Mouse (Mus musculus): ENCODE measurements at regions not wholly inside any gene's neighbourhood (a gene's known extent, or its start where the extent isn't known, plus 50 kb on each side); places are given as distances from the start of the nearest gene placed in this dataset.
A peak's percentile ranks its signal among the peaks of the same experiment; 100 is the strongest.

DNA sequence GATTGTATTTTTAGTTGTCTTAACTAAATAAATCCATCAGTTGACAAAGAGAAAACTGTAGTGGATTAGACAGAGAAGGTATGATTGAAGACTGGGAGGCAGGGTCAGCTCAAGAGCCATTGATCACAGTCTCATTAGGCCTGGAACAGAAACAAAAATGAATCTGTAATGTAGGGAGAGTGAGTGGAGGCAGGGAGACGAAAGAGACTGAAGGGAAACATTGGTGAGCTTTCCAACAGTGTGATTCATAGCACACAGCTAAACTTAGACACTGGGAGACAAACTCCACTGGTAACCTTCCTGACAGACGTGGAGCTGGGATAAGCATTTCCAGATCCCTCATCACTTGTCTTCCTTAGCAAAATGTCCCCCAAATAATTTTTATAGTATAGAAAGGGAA, 372.1 kb upstream of the Fam92a start:
- H3K36me3 ChIP-seq, result no peaks in the 10 kb centered on the region
- H3K9ac ChIP-seq, result no peak overlapping the region
- H3K27ac ChIP-seq, result no peak overlapping the region
- H3K4me1 ChIP-seq, result peaks cover 18% of the 10 kb centered on the region
- no peaks in the 10 kb centered on the region for H3K9me3 ChIP-seq
- no peak for ATAC-seq (ENCODE audit: low FRiP score, low read depth)
- no peak overlapping the region for H3K4me3 ChIP-seq
- no peak overlapping the region for H3K4me2 ChIP-seq (replicated peaks)
- no peaks in the 10 kb centered on the region for H3K27me3 ChIP-seq
- WGBS, result 55% methylated on average over 2 of the region's 2 CpGs

DNA sequence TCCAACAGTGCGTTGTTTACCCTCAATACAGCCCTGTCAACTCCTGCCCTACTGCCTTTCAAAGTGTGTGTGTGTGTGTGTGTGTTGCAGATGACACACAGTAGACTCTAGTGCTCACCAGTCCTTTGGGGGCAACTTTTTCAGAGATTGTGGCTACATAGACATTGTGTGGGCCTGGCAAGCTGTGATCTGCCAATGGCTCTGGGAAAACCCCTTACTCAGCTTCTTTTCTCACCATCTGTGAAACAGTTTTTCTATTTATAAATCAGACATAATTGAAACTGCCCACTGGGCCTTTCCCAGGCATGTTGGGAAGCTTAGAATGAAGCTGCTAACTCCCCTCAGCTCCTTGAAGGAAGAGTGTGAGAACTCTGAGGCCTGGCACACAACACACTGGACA, 369.7 kb upstream of the Fam92a start:
- Histone ChIP-seq H3K4me3 (no peak overlapping the region), H3K9me3 (no peaks in the 10 kb centered on the region), H3K27me3 (no peaks in the 10 kb centered on the region), H3K4me1 (peaks cover 19% of the 10 kb centered on the region), H3K27ac (no peak overlapping the region), H3K4me2 (replicated peaks) (no peak overlapping the region), H3K9ac (no peak overlapping the region), H3K36me3 (no peaks in the 10 kb centered on the region)
- ATAC-seq (ENCODE audit: low FRiP score, low read depth), result no peak
- WGBS, result 87% methylated on average over 1 of the region's 1 CpGs

DNA sequence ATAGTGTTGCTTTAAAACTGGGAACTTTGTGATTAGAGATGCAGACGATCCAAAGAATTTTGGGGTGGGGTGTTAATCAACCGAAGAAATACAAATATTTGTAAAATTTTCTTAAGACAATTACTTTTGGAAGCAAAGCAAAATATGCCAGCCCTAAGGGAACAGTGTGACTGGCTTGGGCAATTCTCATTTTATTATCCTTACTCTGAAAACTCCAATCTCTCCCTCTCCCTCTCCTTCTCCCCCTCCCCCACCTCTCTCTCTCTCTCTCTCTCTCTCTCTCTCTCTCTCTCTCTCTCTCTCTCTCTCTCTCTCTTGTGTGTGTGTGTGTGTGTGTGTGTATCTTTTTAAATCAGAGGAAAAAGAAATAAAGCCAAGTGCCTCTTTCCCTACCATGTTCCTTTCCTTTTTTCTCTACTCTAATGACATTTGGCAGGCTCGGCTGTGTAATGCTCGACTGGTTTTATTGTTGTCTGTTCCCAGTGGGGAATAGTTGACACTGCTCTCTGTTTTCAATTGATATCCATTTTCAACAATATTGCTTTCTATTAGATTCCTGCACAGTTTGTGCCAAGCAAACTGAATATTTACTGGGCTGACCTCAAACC, 367.5 kb upstream of the Fam92a start:
- Histone ChIP-seq H3K4me2 (replicated peaks) (peak overlapping the region; percentile 56), H3K27ac (0 out of 2 replicates have a peak overlapping the region, but pooled peaks have one; percentile 10), H3K27me3 (no peaks in the 10 kb centered on the region), H3K36me3 (no peaks in the 10 kb centered on the region), H3K4me1 (peaks cover 19% of the 10 kb centered on the region), H3K9me3 (no peaks in the 10 kb centered on the region), H3K4me3 (no peak overlapping the region), H3K9ac (no peak overlapping the region)
- WGBS, result 19% methylated on average over 4 of the region's 4 CpGs
- no peak; the same call in 1 of the 2 replicates for ATAC-seq (ENCODE audit: low FRiP score, low read depth)

DNA sequence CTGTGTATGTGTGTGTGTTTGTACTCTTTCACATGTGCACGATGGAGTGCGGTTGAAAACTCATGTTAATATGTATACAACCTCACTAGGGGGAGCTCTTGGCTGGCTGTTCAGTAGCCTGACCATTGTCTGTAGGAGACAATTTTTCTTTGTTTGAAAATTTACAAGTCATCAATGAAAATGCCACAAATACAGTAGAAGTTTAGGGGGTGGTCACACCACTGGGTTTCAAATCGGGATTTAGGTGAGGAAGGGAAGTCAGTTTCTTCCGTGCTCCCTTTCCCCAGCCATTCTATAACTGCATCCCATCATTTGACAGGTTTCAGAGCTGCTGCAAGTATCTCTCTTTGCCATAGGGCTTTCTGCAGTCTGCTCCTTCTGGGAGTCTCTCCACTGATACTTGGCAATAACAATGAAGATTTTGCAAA, 366.9 kb upstream of the Fam92a start:
- Histone ChIP-seq H3K27ac (peak overlapping the region; percentile 10; the same call in 1 of the 2 replicates), H3K9ac (no peak overlapping the region), H3K4me1 (peaks cover 19% of the 10 kb centered on the region), H3K36me3 (no peaks in the 10 kb centered on the region), H3K4me3 (peak overlapping the region; percentile 5; the same call in 1 of the 2 replicates), H3K9me3 (no peaks in the 10 kb centered on the region), H3K27me3 (no peaks in the 10 kb centered on the region), H3K4me2 (replicated peaks) (peak overlapping the region; percentile 56)
- ATAC-seq (ENCODE audit: low FRiP score, low read depth), result 0 out of 2 replicates have a peak, but pooled peaks have one; percentile 71
- 7% methylated on average over 4 of the region's 4 CpGs for WGBS

DNA sequence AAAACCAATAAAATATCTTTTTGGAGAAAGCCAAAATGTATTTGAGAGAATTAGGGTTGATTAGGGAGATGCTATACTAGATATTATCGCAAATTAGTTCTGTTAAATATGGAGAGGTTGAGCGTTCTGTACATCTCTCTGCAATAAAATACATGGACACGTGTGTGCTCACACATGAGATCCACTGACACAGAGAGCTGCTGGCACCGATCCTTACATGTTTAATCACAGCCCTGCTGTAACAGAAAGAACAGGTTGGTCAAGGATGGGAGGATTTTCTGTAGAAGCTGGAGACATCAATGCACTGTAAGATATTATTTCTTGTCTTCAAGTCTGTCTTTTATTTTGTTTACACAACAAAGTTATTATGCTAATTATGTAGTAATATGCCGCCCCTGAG, 366.2 kb upstream of the Fam92a start:
- H3K9ac ChIP-seq, result no peak overlapping the region
- H3K27me3 ChIP-seq, result no peaks in the 10 kb centered on the region
- no peak overlapping the region for H3K27ac ChIP-seq
- no peak overlapping the region for H3K4me2 ChIP-seq (replicated peaks)
- peaks cover 19% of the 10 kb centered on the region for H3K4me1 ChIP-seq
- no peak overlapping the region for H3K4me3 ChIP-seq
- H3K36me3 ChIP-seq, result no peaks in the 10 kb centered on the region
- no peak for ATAC-seq (ENCODE audit: low FRiP score, low read depth)
- WGBS, result 63% methylated on average over 5 of the region's 5 CpGs
- no peaks in the 10 kb centered on the region for H3K9me3 ChIP-seq

DNA sequence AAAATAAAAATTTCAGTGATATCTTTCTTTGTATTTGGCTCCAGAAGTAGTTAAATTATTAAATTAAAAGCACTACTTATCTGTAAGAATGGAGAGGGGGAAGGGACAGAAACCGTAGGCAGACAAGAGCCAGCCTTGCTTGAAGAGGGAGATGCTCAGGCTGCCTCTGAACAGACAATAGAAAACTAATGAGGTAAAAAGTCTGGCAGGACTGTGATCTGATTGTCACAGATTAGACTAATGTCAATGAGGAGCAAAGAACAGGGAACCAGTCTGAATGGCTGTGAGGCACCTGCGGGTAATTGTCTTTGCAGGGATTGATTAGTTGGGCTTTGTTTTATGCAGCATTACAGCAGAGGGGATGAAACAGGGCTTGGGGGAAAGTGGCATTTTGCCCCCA, 362.3 kb upstream of the Fam92a start:
- no peak overlapping the region for H3K4me2 ChIP-seq (replicated peaks)
- WGBS, result 62% methylated on average over 2 of the region's 2 CpGs
- ATAC-seq (ENCODE audit: low FRiP score, low read depth), result no peak
- H3K9ac ChIP-seq, result no peak overlapping the region
- no peak overlapping the region for H3K4me3 ChIP-seq
- no peaks in the 10 kb centered on the region for H3K9me3 ChIP-seq
- H3K36me3 ChIP-seq, result no peaks in the 10 kb centered on the region
- no peak overlapping the region for H3K27ac ChIP-seq
- H3K4me1 ChIP-seq, result peaks cover 11% of the 10 kb centered on the region
- no peaks in the 10 kb centered on the region for H3K27me3 ChIP-seq

DNA sequence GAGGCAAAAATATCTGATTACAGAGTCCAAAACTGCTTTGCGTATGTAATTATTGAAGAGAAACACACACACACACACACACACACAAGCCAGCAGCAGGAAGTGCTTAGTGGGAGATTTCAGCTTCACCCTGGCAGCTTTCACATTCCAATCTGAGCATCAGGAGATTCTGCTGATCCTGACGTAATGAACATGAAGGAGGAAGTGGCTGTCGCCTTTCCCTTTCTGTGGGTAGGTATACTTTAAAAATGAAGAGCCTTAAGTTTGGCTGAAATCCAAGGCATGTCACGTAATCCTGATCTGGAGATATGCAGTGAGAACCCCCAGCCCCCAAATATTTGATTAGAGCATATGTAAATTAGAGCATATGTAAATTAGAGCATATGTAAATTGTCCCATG, 361.1 kb upstream of the Fam92a start:
- H3K27ac ChIP-seq, result no peak overlapping the region
- no peak overlapping the region for H3K4me3 ChIP-seq
- no peak for ATAC-seq (ENCODE audit: low FRiP score, low read depth)
- no peak overlapping the region for H3K4me2 ChIP-seq (replicated peaks)
- WGBS, result 61% methylated on average over 4 of the region's 4 CpGs
- H3K9ac ChIP-seq, result no peak overlapping the region
- H3K9me3 ChIP-seq, result no peaks in the 10 kb centered on the region
- H3K27me3 ChIP-seq, result no peaks in the 10 kb centered on the region
- H3K4me1 ChIP-seq, result peaks cover 6% of the 10 kb centered on the region
- H3K36me3 ChIP-seq, result no peaks in the 10 kb centered on the region

DNA sequence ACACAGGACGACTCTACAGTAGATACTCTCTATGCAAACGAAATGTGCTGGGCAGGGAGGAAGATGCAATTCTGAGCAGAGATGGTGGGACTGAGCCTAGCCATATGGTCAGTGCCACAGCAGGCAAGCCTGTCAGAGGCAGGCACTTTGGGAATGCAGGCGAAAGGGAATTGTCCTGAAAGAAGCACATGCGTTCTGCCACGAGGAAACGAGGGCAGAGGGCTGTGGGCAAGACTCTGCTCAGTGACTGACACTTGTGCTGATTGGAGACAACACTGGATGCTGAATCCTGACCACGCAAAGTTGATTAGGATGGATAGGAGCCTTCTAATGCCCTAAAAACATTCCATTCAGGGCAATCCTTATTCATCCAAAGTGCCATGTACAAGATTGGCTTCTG, 350.5 kb upstream of the Fam92a start:
- Histone ChIP-seq H3K9me3 (no peaks in the 10 kb centered on the region), H3K27me3 (no peaks in the 10 kb centered on the region), H3K9ac (no peak overlapping the region), H3K27ac (no peak overlapping the region), H3K4me3 (no peak overlapping the region), H3K4me2 (replicated peaks) (no peak overlapping the region), H3K4me1 (no peaks in the 10 kb centered on the region), H3K36me3 (no peaks in the 10 kb centered on the region)
- WGBS, result 67% methylated on average over 7 of the region's 7 CpGs
- no peak for ATAC-seq (ENCODE audit: low FRiP score, low read depth)

DNA sequence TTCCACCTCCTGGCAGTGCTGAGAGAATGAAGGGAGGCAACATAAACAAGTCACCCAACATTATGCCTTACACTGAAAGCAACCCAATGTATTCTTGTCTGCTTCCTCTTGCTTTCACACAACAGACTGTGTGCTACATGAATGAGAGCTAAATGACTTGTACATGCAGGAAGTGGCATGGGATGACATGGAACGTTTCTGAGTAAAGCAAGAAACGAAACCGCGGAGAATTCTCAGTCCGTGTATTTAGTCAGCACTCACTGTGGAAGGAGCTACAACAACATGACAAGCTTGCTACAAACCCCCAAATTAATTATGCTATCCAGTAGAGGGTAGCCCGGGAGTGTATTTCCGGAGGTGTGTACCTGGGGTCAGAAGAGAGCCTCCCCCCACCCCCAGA, 349.4 kb upstream of the Fam92a start:
- no peak for ATAC-seq (ENCODE audit: low FRiP score, low read depth)

DNA sequence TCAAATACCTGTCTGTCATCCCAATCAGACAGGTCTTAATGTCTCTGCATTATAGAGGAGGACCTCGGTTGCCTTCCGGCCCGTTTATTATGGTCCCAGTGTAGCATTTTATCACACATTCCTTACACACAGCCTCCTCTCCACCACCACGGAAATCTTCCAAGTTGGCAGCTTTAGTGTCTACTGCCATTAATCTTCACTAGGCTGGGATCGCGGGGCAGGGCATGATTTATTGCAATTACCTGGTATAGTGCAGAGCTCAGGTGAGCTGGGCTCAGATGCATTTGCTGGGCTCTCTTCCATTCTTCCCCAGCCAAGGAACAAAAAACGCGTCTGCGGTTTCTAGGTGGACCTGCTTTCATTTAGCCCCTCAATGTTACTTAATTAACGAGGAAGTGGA, 344.7 kb upstream of the Fam92a start:
- WGBS, result 71% methylated on average over 10 of the region's 10 CpGs

More for the DNA sequence above, 349.4 kb upstream of the Fam92a start:
- Histone ChIP-seq H3K4me1 (no peaks in the 10 kb centered on the region), H3K27me3 (no peaks in the 10 kb centered on the region), H3K9me3 (no peaks in the 10 kb centered on the region), H3K9ac (no peak overlapping the region), H3K27ac (no peak overlapping the region), H3K4me3 (no peak overlapping the region), H3K36me3 (no peaks in the 10 kb centered on the region), H3K4me2 (replicated peaks) (no peak overlapping the region)
- 90% methylated on average over 7 of the region's 7 CpGs for WGBS

DNA sequence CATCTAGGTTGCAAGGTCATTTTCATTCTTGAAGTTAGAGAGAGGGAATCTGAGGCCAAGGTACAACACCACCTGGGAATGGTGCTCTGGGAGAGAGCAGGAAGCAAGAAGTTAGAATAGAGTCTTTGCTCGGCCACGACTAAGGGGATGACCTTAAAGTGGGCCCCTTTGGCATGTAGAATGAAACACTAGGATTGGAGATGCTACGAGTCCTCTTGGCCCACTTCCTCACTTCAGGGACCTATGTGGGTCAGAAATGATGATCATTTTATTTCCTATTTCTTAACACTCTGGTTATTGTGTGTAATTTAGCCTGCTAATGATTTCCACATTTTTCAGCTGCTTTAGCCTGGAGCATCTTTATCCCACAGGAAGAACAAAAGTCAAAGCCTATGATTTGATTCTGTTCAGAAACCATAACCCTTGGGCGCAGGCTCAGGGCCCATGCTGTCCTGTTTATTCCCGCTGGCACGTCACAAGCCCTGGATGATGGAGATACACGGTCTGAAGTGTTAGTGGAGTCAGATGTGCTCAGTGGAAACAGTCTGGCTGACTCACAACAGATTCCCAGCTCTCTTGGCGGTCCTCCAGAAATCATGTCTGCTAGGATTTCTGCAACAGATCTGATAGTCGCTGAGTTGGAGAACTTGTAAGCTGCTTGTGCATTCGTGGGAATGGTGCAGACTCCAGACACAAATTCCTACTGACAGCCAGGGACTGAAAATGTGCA, 340.0 kb upstream of the Fam92a start:
- no peak overlapping the region for H3K4me3 ChIP-seq
- WGBS, result 49% methylated on average over 10 of the region's 10 CpGs
- H3K4me1 ChIP-seq, result peaks cover 25% of the 10 kb centered on the region
- no peak overlapping the region for H3K4me2 ChIP-seq (replicated peaks)
- peak overlapping the region; percentile 63; the same call in 1 of the 2 replicates for H3K27ac ChIP-seq
- ATAC-seq (ENCODE audit: low FRiP score, low read depth), result peak; percentile 95
- no peaks in the 10 kb centered on the region for H3K36me3 ChIP-seq
- H3K9ac ChIP-seq, result no peak overlapping the region
- no peaks in the 10 kb centered on the region for H3K27me3 ChIP-seq
- no peaks in the 10 kb centered on the region for H3K9me3 ChIP-seq

More for the DNA sequence above, 344.7 kb upstream of the Fam92a start:
- Histone ChIP-seq H3K4me3 (no peak overlapping the region), H3K36me3 (no peaks in the 10 kb centered on the region), H3K27ac (no peak overlapping the region), H3K9ac (no peak overlapping the region), H3K4me1 (peaks cover 9% of the 10 kb centered on the region), H3K9me3 (no peaks in the 10 kb centered on the region), H3K4me2 (replicated peaks) (no peak overlapping the region), H3K27me3 (no peaks in the 10 kb centered on the region)
- ATAC-seq (ENCODE audit: low FRiP score, low read depth), result no peak

DNA sequence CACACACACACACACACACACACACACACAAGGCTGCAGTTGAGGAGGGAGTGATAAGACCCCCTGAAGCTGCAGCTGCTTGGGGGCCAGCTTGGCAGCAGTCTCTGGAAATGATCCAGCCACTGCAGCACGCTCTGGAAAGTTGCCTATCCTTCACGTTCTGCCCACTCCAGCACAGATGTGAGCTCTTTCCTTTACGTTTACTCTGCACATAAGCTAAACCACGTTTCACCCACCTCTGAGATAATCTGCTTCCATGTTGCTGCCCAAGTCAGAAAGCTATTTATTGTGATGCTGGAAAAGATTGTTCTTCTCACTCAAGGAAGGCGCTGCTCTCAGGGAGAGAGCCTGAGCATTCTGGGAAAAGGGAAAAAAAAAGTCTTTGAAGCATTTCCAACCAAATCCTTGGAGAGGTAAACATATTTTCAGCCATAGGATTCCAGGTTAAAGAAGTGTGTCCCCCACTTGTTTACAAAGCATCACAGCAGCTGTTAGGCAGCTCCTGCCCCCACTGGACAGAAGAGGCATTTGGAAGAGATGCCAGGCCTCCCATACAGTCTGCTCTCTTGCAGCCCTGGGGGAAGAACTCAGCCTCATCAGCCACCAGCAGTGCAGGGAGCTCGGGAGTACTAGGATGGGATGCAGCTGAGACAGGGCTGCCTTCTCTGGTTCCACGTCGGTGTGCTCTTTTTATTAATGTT, 335.2 kb upstream of the Fam92a start:
- 18% methylated on average over 8 of the region's 8 CpGs for WGBS
- H3K27me3 ChIP-seq, result no peaks in the 10 kb centered on the region
- no peak overlapping the region for H3K9ac ChIP-seq
- peak; percentile 83 for ATAC-seq (ENCODE audit: low FRiP score, low read depth)
- peak overlapping the region; percentile 39; the same call in 1 of the 2 replicates for H3K27ac ChIP-seq
- peaks cover 31% of the 10 kb centered on the region for H3K4me1 ChIP-seq
- H3K36me3 ChIP-seq, result no peaks in the 10 kb centered on the region
- H3K4me2 ChIP-seq (replicated peaks), result peak overlapping the region; percentile 41
- no peaks in the 10 kb centered on the region for H3K9me3 ChIP-seq
- no peak overlapping the region for H3K4me3 ChIP-seq
